Mouse (Mus musculus) c-Kit-negative CD71-positive TER-119-positive erythroid progenitor cells, embryonic 14.5 days (primary cell): ENCODE data around the gene Mrpl46.

Experiments
- DNase-seq: peaks from one replicate; pipeline ENCODE4 v3.0.0-alpha.2; 2013; ENCODE audit warnings: low read depth, low spot score

Mrpl46 gene

GRCm38 (mm10) chr7:78782639-78783581 is at the start of gene Mrpl46, which contains the start of gene Mrps11:
Gene Mrpl46 (minus strand): TSS chr7:78783531.
Gene Mrps11 (plus strand): TSS chr7:78783119.
- DNase-seq: peak; percentile 85

GRCm38 (mm10) chr7:78827749-78828362 is 44.5 kb upstream of the Mrpl46 start:
- DNase-seq: no peak

- DNase-seq: no peak
These were observed 43.5 kb upstream of the Mrpl46 start for GRCm38 (mm10) chr7:78826682-78827385.

GRCm38 (mm10) chr7:78818336-78818735 is 35.0 kb upstream of the Mrpl46 start:
- DNase-seq: no peak

GRCm38 (mm10) chr7:78814766-78815165 is 31.4 kb upstream of the Mrpl46 start:
- no peak for DNase-seq

- no peak for DNase-seq
These were observed 30.5 kb upstream of the Mrpl46 start for GRCm38 (mm10) chr7:78813791-78814190.

- no peak for DNase-seq
These were observed 23.9 kb upstream of the Mrpl46 start for GRCm38 (mm10) chr7:78807192-78807591.

GRCm38 (mm10) chr7:78803841-78804240 is 20.5 kb upstream of the Mrpl46 start:
- DNase-seq: no peak

- peak; percentile 46 for DNase-seq
These were observed 16.6 kb upstream of the Mrpl46 start for GRCm38 (mm10) chr7:78799730-78800496.

- no peak for DNase-seq
These were observed 14.6 kb upstream of the Mrpl46 start for GRCm38 (mm10) chr7:78797843-78798455.

- no peak for DNase-seq
These were observed 13.3 kb upstream of the Mrpl46 start for GRCm38 (mm10) chr7:78796624-78797023.

- DNase-seq: no peak
These were observed 11.3 kb upstream of the Mrpl46 start for GRCm38 (mm10) chr7:78794571-78795092.

GRCm38 (mm10) chr7:78793895-78794570 is 10.7 kb upstream of the Mrpl46 start:
- DNase-seq: no peak

- DNase-seq: peak; percentile 62
These were observed 8.3 kb upstream of the Mrpl46 start for GRCm38 (mm10) chr7:78791359-78792222.

- DNase-seq: no peak
These were observed 4.6 kb upstream of the Mrpl46 start for GRCm38 (mm10) chr7:78787793-78788380.

- no peak for DNase-seq
These were observed 2.6 kb upstream of the Mrpl46 start for GRCm38 (mm10) chr7:78785906-78786305.

- no peak for DNase-seq
These were observed 4.6 kb downstream of the Mrpl46 start for GRCm38 (mm10) chr7:78778741-78779140.

- no peak for DNase-seq
These were observed 12.4 kb downstream of the Mrpl46 start for GRCm38 (mm10) chr7:78770936-78771335.
